Mouse (Mus musculus): Measurements from ENCODE around the gene Prelp.

DNA sequence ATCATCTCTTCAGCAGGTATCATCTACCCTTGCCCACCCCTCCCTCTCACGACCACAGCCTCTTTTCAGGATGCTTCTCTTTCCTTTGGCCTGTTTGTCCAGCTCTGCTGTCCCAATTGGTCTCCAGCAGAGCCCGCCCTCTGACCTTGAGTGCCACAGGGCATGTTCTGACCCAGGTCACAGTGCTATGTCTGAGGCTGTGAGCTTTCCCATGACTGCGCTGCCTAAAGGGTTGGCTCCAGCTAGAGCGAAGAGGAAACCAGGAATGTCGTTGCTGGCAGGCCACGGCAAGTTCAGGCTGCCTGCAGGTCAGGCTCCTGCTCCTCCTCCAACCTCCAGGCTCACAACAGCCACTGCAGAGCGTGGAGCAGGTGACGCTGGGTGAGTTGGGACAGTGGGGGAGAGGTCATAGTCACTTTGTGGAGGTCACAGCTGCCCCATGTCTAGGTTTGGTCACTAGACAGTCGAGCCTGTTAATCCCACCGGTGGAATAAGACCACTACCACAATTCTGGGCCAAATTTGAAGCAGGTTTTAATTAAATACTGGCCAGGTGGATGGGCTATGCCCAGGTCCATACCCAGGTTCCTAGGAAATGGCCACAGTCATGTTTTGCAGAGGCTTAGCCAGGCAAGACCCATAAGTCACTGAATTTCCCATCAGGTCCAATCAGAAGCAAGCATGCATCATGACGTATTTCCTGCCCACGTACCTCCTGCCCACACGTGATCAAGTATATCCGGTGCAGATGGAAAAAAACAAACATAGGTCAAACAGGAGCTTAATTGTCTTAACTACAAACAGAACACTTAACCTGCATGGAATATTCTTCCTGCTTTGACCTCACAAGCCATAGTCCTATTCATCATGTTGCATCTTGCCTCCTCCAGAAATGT lies 12.3 kb upstream of the Prelp start:
- TF ChIP-seq CTCF (IDR thresholded peaks at IDR 0.05; ENCODE audit: borderline replicate concordance, insufficient read depth, low read depth, low read length) (no peak), POLR2A (IDR thresholded peaks at IDR 0.05; ENCODE audit: borderline replicate concordance, insufficient read depth, low read length) (no peak)
